Mouse (Mus musculus) liver, embryonic 13.5 days (tissue): Measurements from ENCODE around the gene Prdm2. TPM values are rescaled to one million over a fixed set of nuclear protein-coding genes. Genes with fewer than 3 reads are reported as not detected.
A peak's percentile ranks its signal among the peaks of the same experiment; 100 is the strongest.

Experiments used
- ATAC-seq: fragments of 200-750 bp; cut with Nextera tagmentation; 2 replicates; pipeline ENCODE4 v1.8.0; 2017; ENCODE audit warnings: low read depth, mild to moderate bottlenecking, moderate number of reproducible peaks, moderate library complexity
- DNase-seq: peaks from one replicate; pipeline ENCODE4 v3.0.0; 2022
- H3K27ac ChIP-seq: fragments of 300-500 bp; sonication (generic); 2 replicates; pipeline ENCODE4 v1.5.1; 2015; ENCODE audit warnings: moderate library complexity, mild to moderate bottlenecking, inconsistent platforms
- H3K27me3 ChIP-seq: fragments of 300-500 bp; sonication (generic); 2 replicates; pipeline ENCODE4 v1.6.1; 2015; ENCODE audit warnings: mild to moderate bottlenecking, inconsistent platforms
- H3K36me3 ChIP-seq: fragments of 300-500 bp; sonication (generic); 2 replicates; pipeline ENCODE4 v1.6.1; 2015; ENCODE audit warnings: mild to moderate bottlenecking, inconsistent platforms
- H3K4me1 ChIP-seq: fragments of 300-500 bp; sonication (generic); replicated peaks from 2 replicates; pipeline ENCODE4 v1.6.1; 2015; ENCODE audit warnings: inconsistent platforms
- H3K4me2 ChIP-seq: fragments of 300-500 bp; sonication (generic); 2 replicates; pipeline ENCODE4 v1.6.1; 2015; ENCODE audit warnings: inconsistent platforms, mild to moderate bottlenecking, moderate library complexity
- H3K4me3 ChIP-seq: fragments of 300-500 bp; sonication (generic); replicated peaks from 2 replicates; pipeline ENCODE4 v1.5.1; 2015; ENCODE audit warnings: mild to moderate bottlenecking, inconsistent platforms
- H3K9ac ChIP-seq: fragments of 300-500 bp; sonication (generic); 2 replicates; pipeline ENCODE4 v1.6.1; 2015; ENCODE audit warnings: mild to moderate bottlenecking, inconsistent platforms
- H3K9me3 ChIP-seq: fragments of 300-500 bp; sonication (generic); replicated peaks from 2 replicates; pipeline ENCODE4 v1.6.1; 2016; ENCODE audit warnings: inconsistent platforms
- WGBS: fragments of 180-500 bp; shearing (Covaris S2); methylation state at CpG from one replicate; pipeline ENCODE4 v1.1.7; 2015; ENCODE audit not compliant: insufficient replicate concordance; 5-methylcytosine and 5-hydroxymethylcytosine counted together
- polyA plus RNA-seq: library from polyadenylated mRNA; unstranded; fragments of >200 nt; fragmentation: Nextera tagmentation; extraction: Ambion mirVana; gene quantifications from 2 replicates; pipeline ENCODE4 v1.2.1, GENCODE M21; 2015

Gene Prdm2
- polyA plus RNA-seq, 1 experiment from 2014 or later = 2.9 TPM

GRCm38 (mm10) chr4:143106566-143106965 lies 106.2 kb downstream of the Prdm2 start:
- H3K9ac ChIP-seq = no peak overlapping the region
- no peak overlapping the region for H3K4me3 ChIP-seq
- no peaks in the 10 kb centered on the region for H3K9me3 ChIP-seq
- H3K27ac ChIP-seq = no peak overlapping the region
- ATAC-seq (no peak), DNase-seq (no peak)
- H3K27me3 ChIP-seq = no peaks in the 10 kb centered on the region
- peaks cover 21% of the 10 kb centered on the region for H3K36me3 ChIP-seq
- H3K4me2 ChIP-seq = no peak overlapping the region
- WGBS = 52% methylated on average over 2 of the region's 2 CpGs
- peaks cover 12% of the 10 kb centered on the region for H3K4me1 ChIP-seq

- no peak overlapping the region for H3K27ac ChIP-seq
- 67% methylated on average over 5 of the region's 5 CpGs for WGBS
- peaks cover 16% of the 10 kb centered on the region; the same call in 1 of the 2 replicates for H3K36me3 ChIP-seq
- DNase-seq (no peak), ATAC-seq (no peak)
- H3K9ac ChIP-seq = no peak overlapping the region
- H3K27me3 ChIP-seq = no peaks in the 10 kb centered on the region
- H3K4me2 ChIP-seq = no peak overlapping the region
- H3K4me1 ChIP-seq = peaks cover 12% of the 10 kb centered on the region
- H3K4me3 ChIP-seq = no peak overlapping the region
- no peaks in the 10 kb centered on the region for H3K9me3 ChIP-seq
These were observed 108.1 kb downstream of the Prdm2 start for GRCm38 (mm10) chr4:143104739-143105138.

GRCm38 (mm10) chr4:143103811-143104210 lies 109.0 kb downstream of the Prdm2 start:
- no peak overlapping the region for H3K4me2 ChIP-seq
- H3K4me1 ChIP-seq = peaks cover 8% of the 10 kb centered on the region
- WGBS = 68% methylated on average over 2 of the region's 2 CpGs
- ATAC-seq (no peak; the same call in 1 of the 2 replicates), DNase-seq (no peak)
- no peaks in the 10 kb centered on the region for H3K9me3 ChIP-seq
- H3K4me3 ChIP-seq = no peak overlapping the region
- no peak overlapping the region for H3K9ac ChIP-seq
- H3K36me3 ChIP-seq = 0 out of 2 replicates have a peak, but pooled peaks cover 8% of the 10 kb centered on the region
- H3K27ac ChIP-seq = no peak overlapping the region
- H3K27me3 ChIP-seq = no peaks in the 10 kb centered on the region

DNA sequence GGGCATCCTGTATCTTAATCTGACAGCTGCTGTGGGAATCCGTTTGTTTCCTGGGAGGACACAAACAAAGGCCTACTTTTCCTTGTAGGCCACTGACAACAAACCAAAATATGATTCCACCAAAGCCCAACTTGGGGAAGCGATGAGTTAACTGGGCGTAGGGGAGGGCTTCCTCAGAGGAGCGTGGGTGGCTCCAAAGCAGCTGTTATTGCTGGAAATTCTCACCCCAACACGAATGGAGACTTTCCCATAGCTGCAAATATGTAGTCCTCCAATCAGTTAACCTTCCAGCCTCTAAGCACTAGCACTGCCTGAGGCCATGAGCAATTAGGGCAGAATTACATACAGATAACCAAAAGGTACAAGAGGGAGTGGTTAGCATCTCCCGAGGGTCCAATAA lies 112.6 kb downstream of the Prdm2 start:
- no peak overlapping the region for H3K4me3 ChIP-seq
- H3K9me3 ChIP-seq = no peaks in the 10 kb centered on the region
- H3K36me3 ChIP-seq = no peaks in the 10 kb centered on the region
- ATAC-seq (no peak), DNase-seq (no peak)
- no peaks in the 10 kb centered on the region for H3K27me3 ChIP-seq
- 49% methylated on average over 6 of the region's 6 CpGs for WGBS
- H3K27ac ChIP-seq = no peak overlapping the region
- no peak overlapping the region for H3K4me2 ChIP-seq
- no peak overlapping the region for H3K9ac ChIP-seq
- no peaks in the 10 kb centered on the region for H3K4me1 ChIP-seq

- WGBS = 44% methylated on average over 11 of the region's 11 CpGs
- no peaks in the 10 kb centered on the region for H3K27me3 ChIP-seq
- DNase-seq = no peak
These were observed 113.3 kb downstream of the Prdm2 start for GRCm38 (mm10) chr4:143099288-143100039.

GRCm38 (mm10) chr4:143092082-143092701 lies 120.6 kb downstream of the Prdm2 start:
- no peak overlapping the region for H3K9ac ChIP-seq
- H3K4me2 ChIP-seq = no peak overlapping the region
- no peaks in the 10 kb centered on the region for H3K36me3 ChIP-seq
- 53% methylated on average over 12 of the region's 12 CpGs for WGBS
- H3K4me1 ChIP-seq = no peaks in the 10 kb centered on the region
- H3K4me3 ChIP-seq = no peak overlapping the region
- no peaks in the 10 kb centered on the region for H3K27me3 ChIP-seq
- ATAC-seq = no peak
- H3K9me3 ChIP-seq = no peaks in the 10 kb centered on the region
- H3K27ac ChIP-seq = no peak overlapping the region
- no peak for DNase-seq

More at GRCm38 (mm10) chr4:143099288-143100039, 113.3 kb downstream of the Prdm2 start:
- no peak overlapping the region for H3K9ac ChIP-seq
- H3K4me2 ChIP-seq = no peak overlapping the region
- no peaks in the 10 kb centered on the region for H3K9me3 ChIP-seq
- ATAC-seq = no peak
- no peak overlapping the region for H3K27ac ChIP-seq
- no peaks in the 10 kb centered on the region for H3K36me3 ChIP-seq
- no peaks in the 10 kb centered on the region for H3K4me1 ChIP-seq
- H3K4me3 ChIP-seq = no peak overlapping the region

DNA sequence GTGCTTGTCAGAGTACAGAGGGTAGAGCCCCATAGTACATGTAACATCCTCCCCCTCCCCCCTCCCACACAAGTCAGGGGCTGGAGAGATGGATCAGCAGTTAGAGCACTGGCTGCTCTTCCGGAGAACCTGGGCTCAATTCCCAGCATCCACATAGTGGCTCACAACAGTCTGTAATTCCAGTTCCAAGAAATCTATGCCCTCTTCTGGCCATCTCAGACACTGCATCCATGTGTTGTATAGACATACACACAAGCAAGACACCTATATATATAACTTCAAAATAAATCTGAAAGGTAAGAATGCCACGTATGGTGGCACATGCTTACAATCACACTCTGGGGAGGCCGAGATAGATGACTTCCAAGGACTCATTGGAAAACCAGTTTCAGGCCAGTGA lies 122.2 kb downstream of the Prdm2 start:
- ATAC-seq (no peak), DNase-seq (no peak)
- Histone ChIP-seq H3K9me3 (no peaks in the 10 kb centered on the region), H3K4me1 (no peaks in the 10 kb centered on the region), H3K27me3 (no peaks in the 10 kb centered on the region), H3K4me2 (no peak overlapping the region), H3K9ac (no peak overlapping the region), H3K4me3 (no peak overlapping the region), H3K36me3 (no peaks in the 10 kb centered on the region), H3K27ac (no peak overlapping the region)
- WGBS = 76% methylated on average over 3 of the region's 3 CpGs

DNA sequence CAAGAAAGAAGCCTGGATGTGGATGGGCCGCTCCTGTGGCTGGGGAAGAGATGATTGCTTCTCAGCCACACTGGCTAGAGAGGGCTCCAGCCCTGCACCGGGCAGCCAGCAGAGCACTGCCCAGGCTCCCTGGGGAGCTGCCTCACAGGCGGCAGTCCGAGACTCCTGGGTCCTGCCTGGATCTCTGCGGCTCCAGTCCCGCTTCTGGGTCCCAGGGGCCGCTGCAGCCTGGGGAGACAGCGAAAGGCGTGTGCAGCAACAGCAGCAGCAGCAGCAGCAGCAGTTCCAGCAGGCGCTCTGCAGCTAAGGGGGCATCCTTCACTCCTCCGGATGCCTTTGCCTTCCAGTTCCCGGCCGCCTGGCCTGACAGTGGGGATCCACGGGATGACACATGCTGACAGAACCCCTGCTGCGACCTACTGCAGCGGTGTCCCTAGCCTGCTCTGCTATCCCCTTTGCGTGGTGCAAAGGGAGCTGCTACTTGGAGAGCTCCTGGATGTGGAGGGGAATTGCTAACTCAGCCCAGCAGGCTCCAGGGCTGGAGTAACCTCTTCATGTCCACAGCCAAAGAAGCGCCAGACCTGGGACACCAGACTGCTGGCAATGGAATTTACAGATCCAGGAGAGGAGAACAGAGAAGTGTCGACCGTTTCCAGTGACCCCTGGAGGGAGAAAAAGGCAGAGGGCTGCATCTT lies 138.6 kb downstream of the Prdm2 start:
- H3K9me3 ChIP-seq = no peaks in the 10 kb centered on the region
- no peaks in the 10 kb centered on the region for H3K4me1 ChIP-seq
- no peak overlapping the region for H3K4me3 ChIP-seq
- DNase-seq (no peak), ATAC-seq (no peak)
- no peak overlapping the region for H3K27ac ChIP-seq
- peak overlapping the region; percentile 32 for H3K4me2 ChIP-seq
- WGBS = 8% methylated on average over 20 of the region's 20 CpGs
- no peak overlapping the region for H3K9ac ChIP-seq
- H3K36me3 ChIP-seq = no peaks in the 10 kb centered on the region
- peaks cover 9% of the 10 kb centered on the region for H3K27me3 ChIP-seq

DNA sequence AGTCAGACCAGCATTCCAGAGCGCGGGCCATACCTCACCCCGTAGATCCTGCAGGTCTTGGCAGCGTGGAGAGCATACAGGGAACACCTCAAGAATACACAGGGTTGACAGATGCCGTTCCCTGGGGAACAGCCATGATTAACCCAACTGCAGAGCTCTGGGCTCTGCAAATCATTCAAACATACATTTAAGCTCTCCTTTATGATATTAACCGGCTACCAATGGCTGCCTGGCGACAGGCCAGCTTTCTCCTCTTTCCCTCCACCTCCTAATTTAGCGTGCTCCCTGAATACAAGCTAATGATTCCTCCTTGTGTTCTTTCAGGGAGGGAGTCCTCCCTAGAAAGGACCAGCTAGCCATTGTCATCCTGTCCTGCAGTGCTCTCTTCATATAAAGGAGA lies 141.0 kb downstream of the Prdm2 start:
- Histone ChIP-seq H3K9ac (no peak overlapping the region), H3K9me3 (no peaks in the 10 kb centered on the region), H3K4me2 (no peak overlapping the region), H3K27me3 (peaks cover 9% of the 10 kb centered on the region), H3K27ac (no peak overlapping the region), H3K4me1 (no peaks in the 10 kb centered on the region), H3K4me3 (no peak overlapping the region), H3K36me3 (no peaks in the 10 kb centered on the region)
- WGBS = 61% methylated on average over 8 of the region's 8 CpGs
- no peak for DNase-seq
- no peak for ATAC-seq

GRCm38 (mm10) chr4:143067006-143067405 lies 145.8 kb downstream of the Prdm2 start:
- H3K4me3 ChIP-seq = no peak overlapping the region
- H3K36me3 ChIP-seq = no peaks in the 10 kb centered on the region
- 70% methylated on average over 9 of the region's 9 CpGs for WGBS
- H3K4me1 ChIP-seq = no peaks in the 10 kb centered on the region
- DNase-seq (no peak), ATAC-seq (no peak)
- H3K9ac ChIP-seq = no peak overlapping the region
- H3K9me3 ChIP-seq = no peaks in the 10 kb centered on the region
- no peaks in the 10 kb centered on the region for H3K27me3 ChIP-seq
- H3K27ac ChIP-seq = no peak overlapping the region
- no peak overlapping the region for H3K4me2 ChIP-seq

DNA sequence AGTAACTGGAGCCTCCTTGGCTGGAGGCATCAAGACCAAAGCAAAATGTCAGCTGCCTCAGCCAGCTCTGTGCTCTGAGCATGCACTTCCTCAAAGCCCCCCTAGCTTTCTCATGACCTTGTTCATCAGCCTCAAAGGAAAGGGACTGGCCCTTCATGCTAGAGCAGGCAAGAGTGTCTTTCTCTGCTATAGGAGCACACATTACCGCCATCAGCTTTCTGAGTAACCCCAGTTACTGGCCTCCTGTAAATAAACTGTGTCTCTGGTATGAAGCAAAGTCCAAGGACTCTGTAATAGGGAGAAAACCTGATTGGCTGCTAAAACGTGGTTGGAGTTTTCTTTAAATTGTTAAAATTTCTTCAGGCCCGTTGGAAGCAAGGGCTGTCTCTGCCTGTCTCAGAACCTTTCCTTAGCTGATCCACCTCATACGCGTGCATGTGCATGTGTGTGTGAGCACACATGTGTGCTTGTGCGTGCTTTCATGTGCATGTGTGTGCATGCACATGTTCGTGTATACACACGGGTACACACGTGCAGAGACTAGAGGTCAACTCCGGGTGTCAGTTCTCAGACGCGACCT lies 153.9 kb downstream of the Prdm2 start:
- ATAC-seq = no peak
- no peak overlapping the region for H3K27ac ChIP-seq
- H3K4me1 ChIP-seq = no peaks in the 10 kb centered on the region
- no peaks in the 10 kb centered on the region for H3K27me3 ChIP-seq
- H3K36me3 ChIP-seq = no peaks in the 10 kb centered on the region
- H3K9ac ChIP-seq = no peak overlapping the region
- no peak for DNase-seq
- no peak overlapping the region for H3K4me3 ChIP-seq
- H3K9me3 ChIP-seq = no peaks in the 10 kb centered on the region; the same call in 1 of the 2 replicates
- 77% methylated on average over 12 of the region's 12 CpGs for WGBS
- no peak overlapping the region for H3K4me2 ChIP-seq
